Mouse (Mus musculus): ENCODE measurements around the gene Prrx2.

- TF ChIP-seq CTCF (IDR thresholded peaks at IDR 0.05) (no peak), EP300 (IDR thresholded peaks at IDR 0.05) (no peak)
Measured at GRCm38 (mm10) chr2:30834373-30835022, at the start of gene Prrx2.

Data from lung, postnatal 0 days (tissue).